Mouse (Mus musculus) forebrain, embryonic 15.5 days (tissue): ENCODE measurements at regions not wholly inside any gene's neighbourhood (a gene's known extent, or its start where the extent isn't known, plus 50 kb on each side); places are given as distances from the start of the nearest gene placed in this dataset.

ENCODE experiments used
- ATAC-seq: fragments of 200-750 bp; cut with Nextera tagmentation; replicated peaks from 2 replicates; pipeline ENCODE4 v1.8.0; 2017; ENCODE audit warnings: mild to moderate bottlenecking, moderate TSS enrichment, moderate library complexity
- H3K27ac ChIP-seq: fragments of 300-500 bp; sonication (generic); replicated peaks from 2 replicates; pipeline ENCODE4 v1.5.1; 2015; ENCODE audit warnings: mild to moderate bottlenecking, inconsistent platforms
- H3K27me3 ChIP-seq: fragments of 300-500 bp; sonication (generic); 2 replicates; pipeline ENCODE4 v1.6.1; 2015; ENCODE audit warnings: inconsistent platforms
- H3K36me3 ChIP-seq: fragments of 300-500 bp; sonication (generic); 2 replicates; pipeline ENCODE4 v1.6.1; 2015; ENCODE audit warnings: mild to moderate bottlenecking, inconsistent platforms
- H3K4me1 ChIP-seq: fragments of 300-500 bp; sonication (generic); 2 replicates; pipeline ENCODE4 v1.6.1; 2015; ENCODE audit warnings: inconsistent platforms
- H3K4me2 ChIP-seq: fragments of 300-500 bp; sonication (generic); replicated peaks from 2 replicates; pipeline ENCODE4 v1.6.1; 2015; ENCODE audit warnings: mild to moderate bottlenecking, inconsistent platforms
- H3K4me3 ChIP-seq: fragments of 300-500 bp; sonication (generic); 2 replicates; pipeline ENCODE4 v1.5.1; 2015; ENCODE audit warnings: mild to moderate bottlenecking, inconsistent platforms
- H3K9ac ChIP-seq: fragments of 300-500 bp; sonication (generic); replicated peaks from 2 replicates; pipeline ENCODE4 v1.6.1; 2015; ENCODE audit warnings: mild to moderate bottlenecking, inconsistent platforms
- H3K9me3 ChIP-seq: fragments of 300-500 bp; sonication (generic); 2 replicates; pipeline ENCODE4 v1.6.1; 2016; ENCODE audit warnings: inconsistent platforms
- WGBS: fragments of 180-500 bp; shearing (Covaris S2); methylation state at CpG from one replicate; pipeline ENCODE4 v1.1.7; 2015; ENCODE audit warnings: mixed read lengths; 5-methylcytosine and 5-hydroxymethylcytosine counted together

DNA sequence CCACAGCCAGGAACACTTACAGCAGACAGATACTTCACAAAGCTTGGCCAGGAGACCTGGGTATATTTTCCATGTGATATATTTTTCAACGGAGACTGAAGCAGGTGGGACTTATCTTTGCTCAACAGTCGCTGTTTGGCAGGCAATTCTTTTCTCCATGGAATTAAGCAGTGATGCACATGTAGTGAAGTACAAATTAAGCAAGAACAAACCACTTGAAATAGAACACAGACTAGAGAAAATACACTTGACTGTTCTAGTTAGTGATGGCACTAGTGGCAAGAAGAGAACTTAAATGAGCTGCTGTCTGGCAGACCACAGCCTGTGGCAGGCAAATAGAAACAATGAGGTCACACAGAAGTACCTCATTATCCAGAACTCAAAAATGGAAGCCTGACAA is 57.8 kb upstream of the P3h2 start:
- H3K27ac ChIP-seq: no peak overlapping the region
- no peak overlapping the region for H3K9ac ChIP-seq
- no peaks in the 10 kb centered on the region for H3K36me3 ChIP-seq
- 70% methylated on average over 2 of the region's 2 CpGs for WGBS
- no peak overlapping the region for H3K4me3 ChIP-seq
- no peaks in the 10 kb centered on the region for H3K4me1 ChIP-seq
- H3K4me2 ChIP-seq: no peak overlapping the region
- no peaks in the 10 kb centered on the region for H3K9me3 ChIP-seq
- no peak for ATAC-seq
- H3K27me3 ChIP-seq: no peaks in the 10 kb centered on the region

DNA sequence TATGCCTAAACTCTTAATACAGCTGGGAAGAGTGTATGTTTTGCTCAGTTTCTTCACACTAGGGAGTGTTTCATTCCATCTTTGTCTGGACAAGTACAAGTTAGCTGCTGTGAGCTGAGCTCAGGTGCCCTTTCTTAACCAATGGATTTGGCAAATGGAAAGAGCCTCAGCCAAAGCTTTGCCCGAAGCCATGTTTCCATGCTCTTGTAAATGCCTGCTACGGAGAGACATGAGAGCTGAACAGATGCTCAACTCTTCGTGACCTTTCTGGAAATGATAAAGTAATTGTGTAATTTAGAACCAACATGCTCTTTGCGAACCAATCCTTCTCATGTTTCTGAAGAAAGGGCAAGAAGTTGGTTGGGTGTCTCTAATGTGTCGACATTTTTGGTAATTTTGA is 52.0 kb upstream of the P3h2 start:
- Histone ChIP-seq H3K9me3 (no peaks in the 10 kb centered on the region), H3K27ac (no peak overlapping the region), H3K27me3 (no peaks in the 10 kb centered on the region), H3K4me1 (no peaks in the 10 kb centered on the region), H3K4me2 (no peak overlapping the region), H3K36me3 (no peaks in the 10 kb centered on the region), H3K4me3 (no peak overlapping the region), H3K9ac (no peak overlapping the region)
- no peak for ATAC-seq
- 86% methylated on average over 5 of the region's 5 CpGs for WGBS
